Mouse (Mus musculus) erythroid progenitor cell, adult 5-6 weeks (primary cell): Measurements from ENCODE around the gene Map7d2. TPM values are rescaled to one million over a fixed set of nuclear protein-coding genes. Genes with fewer than 3 reads are reported as not detected.

Experiments
- ATAC-seq: replicated peaks from 2 replicates; pipeline ENCODE4 v1.8.0; 2016; ENCODE audit warnings: moderate number of reproducible peaks, mild to moderate bottlenecking, moderate TSS enrichment, inconsistent platforms; ENCODE audit not compliant: poor library complexity, low FRiP score, severe bottlenecking
- total RNA-seq, 2 experiments: library from RNA; stranded (forward) in 1 of 2; stranded (reverse) in 1 of 2; fragments of 150-400 nt in 1 of 2; fragments of 186-747, 209-891 nt in 1 of 2; gene quantifications; 2 replicates each; pipeline versions ENCODE4 v1.2.3 to v1.2.4; 2015 to 2017; ENCODE audit warnings: low replicate concordance in 2 of 2

The Map7d2 gene
- total RNA-seq, 2 experiments from 2014 or later: not detected

DNA sequence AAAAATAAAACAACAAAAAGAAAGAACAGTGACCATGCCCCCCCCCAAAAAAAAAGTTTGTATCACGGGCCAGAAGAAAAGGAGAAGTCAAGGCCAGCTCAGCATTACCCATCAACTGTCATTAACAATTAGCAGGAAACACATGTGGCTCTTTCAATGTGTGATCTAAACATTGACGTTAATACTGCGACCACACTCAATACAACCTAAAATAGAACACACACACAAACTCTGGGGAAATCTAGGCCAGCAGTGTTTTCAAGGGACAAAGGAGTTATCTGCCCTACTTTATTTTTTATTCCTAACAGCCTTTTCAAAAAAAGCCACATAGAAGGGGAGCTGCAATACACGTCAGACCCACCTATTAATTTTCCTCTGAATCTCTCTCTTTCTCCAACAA lies 94.7 kb downstream of the Map7d2 start:
- no peak for ATAC-seq

DNA sequence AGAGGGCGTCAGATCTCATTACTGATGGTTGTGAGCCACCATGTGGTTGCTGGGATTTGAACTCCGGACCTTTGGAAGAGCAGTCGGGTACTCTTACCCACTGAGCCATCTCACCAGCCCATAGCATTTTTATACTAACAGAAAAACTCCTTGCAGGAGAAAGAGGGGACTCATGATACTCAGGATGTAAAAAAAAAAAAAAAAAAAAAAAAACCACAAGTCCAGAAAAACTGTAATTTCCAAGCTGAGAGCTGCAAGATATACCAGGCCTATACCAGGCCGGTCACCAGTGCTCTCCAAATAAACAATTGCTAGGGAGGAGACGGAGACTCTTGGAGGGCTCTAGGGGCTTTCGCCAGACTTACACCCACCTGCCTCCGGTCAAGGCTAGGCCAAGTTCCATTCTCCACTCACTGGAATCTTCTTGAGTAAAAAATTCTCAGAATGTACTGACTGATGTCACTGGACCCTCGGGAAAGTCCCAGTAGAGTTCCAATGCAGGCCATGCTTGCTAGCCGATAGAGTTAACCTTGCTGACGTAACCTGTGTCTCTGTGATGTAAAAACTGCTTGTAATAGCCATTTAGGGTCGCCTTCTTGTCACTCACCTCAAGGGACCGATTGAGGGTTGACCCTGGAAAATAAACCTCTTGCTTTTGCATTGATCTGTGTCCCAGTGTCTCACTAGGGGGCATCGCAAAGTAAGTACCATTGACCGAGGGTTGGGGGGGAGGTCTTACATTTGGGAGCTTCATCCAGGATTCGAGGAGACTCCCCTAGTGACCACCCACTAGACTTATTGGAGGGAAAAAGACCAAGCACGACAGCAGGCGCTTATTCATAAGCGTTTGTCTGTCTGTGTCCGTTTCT lies 95.7 kb downstream of the Map7d2 start:
- ATAC-seq: no peak

DNA sequence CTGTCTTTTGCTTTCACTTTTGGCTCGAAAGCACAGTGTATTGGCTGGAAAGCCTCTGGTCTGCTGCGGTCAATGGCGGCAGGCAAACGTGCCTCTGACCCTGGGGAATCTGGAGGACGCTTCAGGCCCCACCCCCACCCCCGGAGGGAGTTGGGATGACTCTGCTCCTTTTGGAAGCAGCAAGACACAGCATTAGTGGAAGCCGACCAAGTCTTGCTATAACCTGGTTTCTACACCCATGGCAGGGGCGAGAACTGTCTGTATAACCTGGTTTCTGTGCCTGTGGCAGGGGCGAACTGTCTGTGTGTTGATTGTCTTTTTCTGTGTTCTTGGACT lies 96.3 kb downstream of the Map7d2 start:
- 0 out of 2 replicates have a peak, but pooled peaks have one; percentile 49 for ATAC-seq

DNA sequence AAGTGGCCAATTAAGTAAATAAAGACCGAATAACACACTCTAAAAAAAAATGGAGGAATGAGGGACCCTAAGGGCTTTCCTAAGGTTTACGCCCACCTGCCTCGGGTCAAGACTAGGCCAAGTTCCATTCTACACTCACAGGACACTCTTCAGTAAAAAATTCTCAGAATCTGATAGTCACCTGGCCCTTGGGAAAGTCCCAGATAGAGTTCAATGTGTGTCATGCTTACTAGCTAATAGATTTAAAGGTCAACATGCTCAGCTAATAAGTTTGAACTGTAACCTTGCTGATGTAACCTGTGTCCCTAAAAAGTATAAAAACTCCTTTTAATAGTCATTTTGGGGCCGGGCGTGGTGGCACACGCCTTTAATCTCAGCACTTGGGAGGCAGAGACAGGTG lies 101.2 kb downstream of the Map7d2 start:
- ATAC-seq: no peak

DNA sequence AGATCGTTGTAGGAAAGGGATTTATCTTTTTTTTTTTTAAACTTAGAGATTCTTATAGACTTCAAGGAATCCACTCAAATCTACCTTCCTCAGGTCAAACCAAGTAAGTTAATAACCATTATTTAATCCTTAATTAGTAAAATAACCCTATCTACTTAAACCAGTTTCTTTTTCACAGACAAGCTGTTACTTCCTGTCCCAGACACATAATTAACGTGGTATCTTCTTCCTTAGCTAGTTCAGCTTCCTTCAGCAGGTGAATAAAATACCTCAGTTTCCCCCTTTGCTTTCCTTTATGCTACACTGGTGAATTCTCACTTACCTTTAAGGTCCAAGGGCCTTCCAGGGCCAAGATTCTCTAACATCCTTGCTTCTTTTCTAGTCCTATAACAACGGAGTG lies 107.4 kb downstream of the Map7d2 start:
- no peak for ATAC-seq

DNA sequence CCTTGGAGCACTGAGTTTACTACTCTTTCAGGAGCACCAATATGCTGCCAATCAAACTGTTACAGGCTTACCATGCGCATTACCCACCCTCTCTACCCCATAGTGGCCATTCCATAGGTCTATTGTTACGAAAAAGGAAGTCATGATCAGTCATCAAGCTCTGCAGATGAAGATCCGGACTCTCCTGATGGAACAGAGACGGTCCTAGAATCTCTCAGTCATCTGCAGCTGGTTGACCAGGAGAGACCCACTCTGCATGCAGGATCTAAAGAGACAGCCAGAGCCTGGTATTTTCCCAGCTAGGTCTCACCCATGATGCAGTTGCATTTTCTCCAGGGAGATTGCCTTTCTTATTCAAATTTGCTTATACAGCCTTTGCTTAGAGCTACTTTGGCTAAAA lies 108.3 kb downstream of the Map7d2 start:
- ATAC-seq: no peak

DNA sequence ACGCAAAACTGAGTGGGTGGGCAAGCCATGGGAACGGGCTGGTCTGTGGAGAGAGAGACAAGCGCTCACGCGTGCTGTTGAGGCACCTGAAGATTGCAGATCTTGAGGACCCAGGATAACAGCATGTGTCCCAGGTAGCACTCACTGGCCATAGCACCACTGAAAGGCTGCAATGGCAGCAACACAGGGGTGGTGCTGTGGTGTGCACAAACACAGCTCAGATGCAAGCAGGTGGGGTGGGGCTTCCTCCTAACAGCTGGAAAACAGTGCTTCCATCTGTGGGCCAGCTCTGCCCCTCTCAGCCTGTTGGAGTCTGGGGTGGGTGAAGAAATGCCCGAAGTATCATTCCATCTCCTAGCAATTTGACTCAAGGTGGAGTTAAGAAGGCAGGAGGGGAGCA lies 112.0 kb downstream of the Map7d2 start, which contains the start of gene Bclaf3:
TSS of gene Bclaf3 (plus strand) at position 301 of the 400 bp plus-strand sequence.
- ATAC-seq: no peak

DNA sequence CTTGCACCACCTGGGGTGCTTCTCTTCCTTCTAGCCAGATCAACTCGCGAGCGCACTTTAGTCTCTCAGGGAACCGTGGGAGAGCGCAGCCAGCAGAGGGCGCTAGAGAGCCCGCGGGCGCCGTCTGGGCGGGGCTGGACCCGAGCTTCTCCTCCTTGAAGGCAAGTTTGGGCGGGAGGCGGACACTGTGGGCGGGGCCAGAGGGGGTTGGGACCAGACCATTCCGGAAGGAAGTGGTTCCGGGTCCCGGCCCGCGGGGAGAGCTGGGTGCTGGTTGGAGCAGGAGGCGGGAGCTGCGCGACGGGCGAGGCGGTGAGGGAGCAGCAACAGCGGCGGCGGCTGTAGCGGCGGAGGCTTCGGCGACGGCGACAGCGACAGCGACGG lies 118.0 kb downstream of the Map7d2 start:
- peak; percentile 98 for ATAC-seq

DNA sequence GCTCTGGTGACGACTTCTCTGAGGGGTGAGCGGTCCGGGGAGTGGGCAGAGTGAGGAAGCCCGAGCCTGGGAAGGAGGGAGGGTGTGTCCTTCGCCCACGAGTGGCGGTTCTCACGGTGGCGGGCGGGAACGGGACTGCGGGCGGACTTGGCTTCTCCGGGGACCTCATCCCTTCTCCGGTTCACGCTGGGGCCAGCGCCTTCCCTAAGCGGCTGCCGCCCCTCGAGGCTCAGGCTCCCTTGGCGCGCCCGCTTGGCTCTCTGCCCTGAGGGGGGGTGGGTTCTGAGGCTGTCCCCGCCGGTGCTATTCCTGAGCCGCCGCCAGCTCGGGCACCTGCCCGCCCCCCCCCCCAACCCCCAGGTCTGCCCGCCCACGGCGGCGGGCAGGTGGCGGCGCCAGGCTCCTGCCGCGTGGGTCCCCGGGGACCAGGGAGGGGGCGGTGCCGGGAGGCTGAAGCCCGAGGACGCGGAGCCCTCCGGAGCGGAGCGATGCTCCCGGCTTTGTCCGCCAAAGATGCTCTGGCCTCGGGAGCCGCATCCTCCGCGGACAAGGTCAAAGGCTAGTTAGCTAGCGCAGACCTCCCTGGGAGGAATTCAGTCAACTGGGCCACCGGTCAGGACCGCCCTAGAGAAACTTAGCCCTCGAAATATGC lies 118.6 kb downstream of the Map7d2 start:
- ATAC-seq: peak; percentile 56; the same call in 1 of the 2 replicates

DNA sequence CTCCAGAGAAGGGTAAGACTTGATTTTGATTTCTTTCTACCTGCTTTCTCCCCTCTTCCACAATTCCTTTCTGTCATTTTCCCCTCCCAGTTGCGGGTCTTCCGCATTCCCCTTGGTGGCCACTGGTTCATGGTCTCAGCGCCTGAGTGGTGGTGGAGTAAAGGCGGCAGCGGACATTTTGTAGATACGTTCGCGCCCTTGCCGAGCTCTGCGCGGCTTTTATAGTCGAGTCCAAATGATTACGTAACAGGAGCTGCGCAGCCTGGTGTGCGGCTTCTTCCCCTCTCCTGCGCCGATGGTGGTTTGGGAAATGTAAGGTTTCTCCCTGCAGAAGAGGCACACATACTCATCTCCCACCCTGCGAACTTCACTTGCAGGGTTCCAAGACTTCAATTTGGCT lies 127.6 kb downstream of the Map7d2 start:
- no peak for ATAC-seq

DNA sequence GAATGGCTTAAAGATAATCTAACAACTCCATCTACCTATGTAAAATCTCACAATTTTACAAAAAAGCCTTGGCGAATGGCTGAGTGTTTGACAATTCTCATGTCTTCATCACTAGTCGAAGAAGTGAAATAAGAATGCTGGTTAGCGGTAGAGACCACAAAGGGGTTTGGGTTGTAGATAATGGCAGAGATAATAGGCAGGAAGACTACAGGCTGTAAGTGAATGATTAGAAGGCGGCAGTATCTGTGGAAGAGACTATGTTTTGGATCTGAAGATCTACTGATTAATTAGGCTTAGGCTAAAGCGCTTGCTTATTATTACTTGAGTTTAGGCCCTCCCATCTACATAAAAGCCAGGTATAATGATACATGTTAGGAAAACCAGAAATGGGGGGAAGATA lies 132.7 kb downstream of the Map7d2 start:
- ATAC-seq: no peak

Other genes with a start within 250 kb of the Map7d2 start
- gene Rps6ka3, start 204.3 kb upstream of the Map7d2 start, total RNA-seq (2015; ENCODE audit: low replicate concordance): 24.5 and 35.6 TPM in 2 replicates
- gene Rps6ka3, start 204.3 kb upstream of the Map7d2 start, total RNA-seq (2017; ENCODE audit: low replicate concordance): 6.9 and 16.7 TPM in 2 replicates
- 11.7 and 22.0 TPM in 2 replicates for gene Eif1ax, start 42.4 kb upstream of the Map7d2 start, total RNA-seq (2015; ENCODE audit: low replicate concordance)
- gene Eif1ax, start 42.4 kb upstream of the Map7d2 start, total RNA-seq (2017; ENCODE audit: low replicate concordance): 8.9 and 16.6 TPM in 2 replicates
- gene Bclaf3, start 112.1 kb downstream of the Map7d2 start, total RNA-seq (2015; ENCODE audit: low replicate concordance): 50.5 and 75.9 TPM in 2 replicates
- 52.9 and 83.8 TPM in 2 replicates for gene Bclaf3, start 112.1 kb downstream of the Map7d2 start, total RNA-seq (2017; ENCODE audit: low replicate concordance)
- 36.5 and 41.4 TPM in 2 replicates for gene Sh3kbp1, start 212.7 kb downstream of the Map7d2 start, total RNA-seq (2015; ENCODE audit: low replicate concordance)
- gene Sh3kbp1, start 212.7 kb downstream of the Map7d2 start, total RNA-seq (2017; ENCODE audit: low replicate concordance): 24.3 and 35.2 TPM in 2 replicates